Mouse (Mus musculus) midbrain, embryonic 16.5 days (tissue): ENCODE measurements around the gene Anks1b. TPM values are rescaled to one million over a fixed set of nuclear protein-coding genes. Genes with fewer than 3 reads are reported as not detected.

Experiments
- ATAC-seq: fragments of 200-750 bp; cut with Nextera tagmentation; 2 replicates; pipeline ENCODE4 v1.8.0; 2017; ENCODE audit warnings: moderate TSS enrichment
- H3K27ac ChIP-seq: fragments of 300-500 bp; sonication (generic); 2 replicates; pipeline ENCODE4 v1.5.1; 2014; ENCODE audit warnings: mild to moderate bottlenecking, low read length, mixed read lengths
- H3K27me3 ChIP-seq: fragments of 300-500 bp; sonication (generic); 2 replicates; pipeline ENCODE4 v1.6.1; 2014; ENCODE audit warnings: low read depth, low read length, mixed read lengths; ENCODE audit not compliant: control insufficient read depth, insufficient read depth
- H3K36me3 ChIP-seq: fragments of 300-500 bp; sonication (generic); 2 replicates; pipeline ENCODE4 v1.6.1; 2014; ENCODE audit warnings: mild to moderate bottlenecking, low read length, moderate library complexity, mixed read lengths; ENCODE audit not compliant: control insufficient read depth, insufficient read depth
- H3K4me1 ChIP-seq: fragments of 300-500 bp; sonication (generic); 2 replicates; pipeline ENCODE4 v1.6.1; 2014; ENCODE audit warnings: mild to moderate bottlenecking, low read length, mixed read lengths; ENCODE audit not compliant: control insufficient read depth, insufficient read depth
- H3K4me2 ChIP-seq: fragments of 300-500 bp; sonication (generic); 2 replicates; pipeline ENCODE4 v1.6.1; 2014; ENCODE audit warnings: mild to moderate bottlenecking, low read length, mixed read lengths
- H3K4me3 ChIP-seq: fragments of 300-500 bp; sonication (generic); 2 replicates; pipeline ENCODE4 v1.5.1; 2014; ENCODE audit warnings: low read depth, mild to moderate bottlenecking, low read length, moderate library complexity, mixed read lengths
- H3K9ac ChIP-seq: fragments of 300-500 bp; sonication (generic); 2 replicates; pipeline ENCODE4 v1.6.1; 2014; ENCODE audit warnings: low read depth, low read length, mixed read lengths
- H3K9me3 ChIP-seq: fragments of 300-500 bp; sonication (generic); replicated peaks from 2 replicates; pipeline ENCODE4 v1.6.1; 2014; ENCODE audit warnings: mild to moderate bottlenecking, low read length, mixed read lengths; ENCODE audit not compliant: control insufficient read depth, poor library complexity, severe bottlenecking
- WGBS: fragments of 180-500 bp; shearing (Covaris S2); extraction: QIAGEN DNeasy Blood & Tissue Kit; methylation state at CpG from one replicate; pipeline ENCODE4 v1.1.7; 2014; 5-methylcytosine and 5-hydroxymethylcytosine counted together
- polyA plus RNA-seq: library from polyadenylated mRNA; unstranded; fragments of >200 nt; fragmentation: Nextera tagmentation; extraction: Ambion mirVana; gene quantifications from 2 replicates; pipeline ENCODE4 v1.2.1, GENCODE M21; 2015

Anks1b gene
- polyA plus RNA-seq, 1 experiment from 2014 or later = 94.3 TPM

DNA sequence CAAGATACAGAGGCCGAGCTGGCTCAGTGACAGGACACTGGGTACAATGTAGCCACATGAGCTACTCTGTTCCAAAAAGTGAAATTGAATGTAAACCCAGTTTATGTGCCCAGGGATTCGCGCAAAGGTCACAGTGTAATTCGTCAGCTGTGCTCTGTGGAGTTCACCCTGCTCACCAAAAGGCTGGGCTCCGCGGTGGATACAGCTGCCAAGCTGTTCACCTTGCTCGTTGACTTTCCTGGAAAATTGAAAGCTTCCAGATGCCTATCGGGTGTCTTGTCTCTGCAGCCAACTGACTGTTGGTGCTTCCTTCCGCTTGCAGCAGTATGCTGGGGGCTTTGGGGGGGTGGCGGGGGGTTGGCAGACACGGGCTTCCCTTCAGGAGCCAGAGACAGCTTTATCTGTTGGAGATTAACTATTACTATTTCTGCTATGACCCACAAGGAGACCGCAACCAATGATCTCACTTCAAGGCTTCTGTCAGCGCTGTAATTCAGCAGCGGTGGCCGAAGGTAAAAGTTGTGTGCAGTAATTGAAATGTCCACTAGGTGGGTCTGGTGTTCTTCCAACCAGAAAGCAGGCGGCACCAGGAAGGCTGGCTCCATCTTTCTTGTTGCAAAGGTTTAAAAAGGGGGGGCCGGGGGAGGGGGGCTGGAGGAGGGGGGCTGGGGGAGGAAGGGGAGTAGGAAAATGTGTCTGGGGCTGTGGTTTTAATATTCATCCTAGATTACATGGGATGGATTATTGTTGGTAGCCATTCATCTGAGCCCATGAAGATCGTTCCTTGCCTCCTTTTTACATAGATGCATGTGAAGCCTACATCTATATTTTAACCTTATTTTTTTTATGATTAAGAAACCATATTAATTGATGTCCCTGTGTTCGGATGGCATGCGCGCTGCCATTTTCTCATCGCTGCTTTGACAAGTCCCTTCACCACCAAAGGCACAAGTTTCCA is 855.4 kb downstream of the Anks1b start:
- peak overlapping the region; percentile 42; the same call in 1 of the 2 replicates for H3K9ac ChIP-seq
- H3K4me3 ChIP-seq = peak overlapping the region; percentile 12

DNA sequence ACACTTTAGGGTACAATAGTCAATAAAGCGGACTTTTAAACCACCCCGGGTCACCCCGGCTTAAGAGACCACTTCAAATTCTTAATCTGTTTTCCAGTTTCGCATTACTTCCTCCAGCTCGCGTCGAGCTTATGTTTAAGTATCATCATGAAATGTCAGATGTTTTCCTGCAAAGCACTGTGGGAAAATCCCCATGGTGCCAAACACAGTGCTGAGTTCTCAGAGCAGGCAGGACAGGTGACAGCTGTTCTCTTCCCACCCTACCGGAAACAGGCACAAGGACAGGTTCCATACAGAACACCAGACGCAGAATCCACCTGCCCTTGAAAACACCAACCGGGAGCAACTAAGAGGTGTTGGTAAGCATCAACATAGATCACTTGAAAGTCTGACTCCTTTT is 856.2 kb downstream of the Anks1b start:
- H3K9me3 ChIP-seq = no peaks in the 10 kb centered on the region
- H3K4me1 ChIP-seq = peaks cover 14% of the 10 kb centered on the region
- no peak overlapping the region for H3K9ac ChIP-seq
- no peaks in the 10 kb centered on the region for H3K27me3 ChIP-seq
- peak overlapping the region; percentile 44 for H3K4me2 ChIP-seq
- 28% methylated on average over 10 of the region's 10 CpGs for WGBS
- ATAC-seq = no peak
- H3K36me3 ChIP-seq = no peaks in the 10 kb centered on the region
- H3K4me3 ChIP-seq = peak overlapping the region; percentile 12; the same call in 1 of the 2 replicates
- peak overlapping the region; percentile 43 for H3K27ac ChIP-seq

More for the DNA sequence above, 855.4 kb downstream of the Anks1b start:
- Histone ChIP-seq H3K27me3 (no peaks in the 10 kb centered on the region), H3K4me1 (peaks cover 16% of the 10 kb centered on the region), H3K36me3 (no peaks in the 10 kb centered on the region), H3K9me3 (no peaks in the 10 kb centered on the region), H3K4me2 (peak overlapping the region; percentile 44), H3K27ac (peak overlapping the region; percentile 43)
- ATAC-seq = peak; percentile 65
- 26% methylated on average over 22 of the region's 22 CpGs for WGBS

DNA sequence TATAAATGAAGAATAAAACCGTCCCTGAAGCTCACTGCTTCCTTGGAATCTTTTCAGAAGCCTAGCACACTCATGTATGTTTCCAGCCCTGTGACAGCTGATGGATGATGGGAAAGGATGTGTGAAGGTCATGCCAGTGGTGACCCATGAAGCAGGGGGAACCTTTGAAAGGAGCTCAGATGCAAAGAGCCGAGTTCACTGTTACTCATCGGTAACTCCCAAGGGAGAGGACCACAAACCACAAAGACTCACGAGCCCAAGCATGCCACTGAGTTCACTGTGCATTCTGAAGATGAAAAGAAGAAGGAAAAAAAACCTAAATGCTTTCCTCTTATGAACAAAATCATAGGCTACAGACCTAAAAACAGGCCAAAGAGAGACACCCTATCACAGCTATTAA is 859.5 kb downstream of the Anks1b start:
- Histone ChIP-seq H3K4me1 (peaks cover 14% of the 10 kb centered on the region), H3K36me3 (no peaks in the 10 kb centered on the region), H3K27me3 (no peaks in the 10 kb centered on the region), H3K27ac (no peak overlapping the region), H3K4me3 (no peak overlapping the region), H3K4me2 (no peak overlapping the region), H3K9ac (no peak overlapping the region), H3K9me3 (no peaks in the 10 kb centered on the region)
- no peak for ATAC-seq
- 60% methylated on average over 4 of the region's 4 CpGs for WGBS

DNA sequence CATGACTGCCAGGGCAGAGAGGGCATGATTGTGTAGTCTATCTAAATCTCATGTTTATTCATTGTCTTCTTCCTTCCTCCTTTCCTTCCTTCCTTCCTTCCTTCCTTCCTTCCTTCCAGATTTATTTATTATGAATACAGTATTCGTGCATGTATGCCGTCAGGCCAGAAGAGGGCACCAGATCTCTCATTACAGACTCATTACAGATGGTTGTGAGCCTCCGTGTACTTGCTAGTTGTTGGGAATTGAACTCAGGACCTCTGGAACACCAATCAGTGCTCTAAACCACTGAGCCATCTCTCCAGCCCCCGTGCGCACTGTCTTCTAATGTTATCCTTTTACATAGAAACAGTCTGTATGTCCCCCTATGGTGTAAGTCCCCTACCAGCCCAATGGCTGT is 860.3 kb downstream of the Anks1b start:
- H3K36me3 ChIP-seq = no peaks in the 10 kb centered on the region
- H3K27ac ChIP-seq = no peak overlapping the region
- no peaks in the 10 kb centered on the region for H3K27me3 ChIP-seq
- no peaks in the 10 kb centered on the region for H3K9me3 ChIP-seq
- H3K9ac ChIP-seq = no peak overlapping the region
- 23% methylated on average over 5 of the region's 5 CpGs for WGBS
- H3K4me3 ChIP-seq = no peak overlapping the region
- peaks cover 8% of the 10 kb centered on the region for H3K4me1 ChIP-seq
- H3K4me2 ChIP-seq = no peak overlapping the region
- ATAC-seq = no peak

DNA sequence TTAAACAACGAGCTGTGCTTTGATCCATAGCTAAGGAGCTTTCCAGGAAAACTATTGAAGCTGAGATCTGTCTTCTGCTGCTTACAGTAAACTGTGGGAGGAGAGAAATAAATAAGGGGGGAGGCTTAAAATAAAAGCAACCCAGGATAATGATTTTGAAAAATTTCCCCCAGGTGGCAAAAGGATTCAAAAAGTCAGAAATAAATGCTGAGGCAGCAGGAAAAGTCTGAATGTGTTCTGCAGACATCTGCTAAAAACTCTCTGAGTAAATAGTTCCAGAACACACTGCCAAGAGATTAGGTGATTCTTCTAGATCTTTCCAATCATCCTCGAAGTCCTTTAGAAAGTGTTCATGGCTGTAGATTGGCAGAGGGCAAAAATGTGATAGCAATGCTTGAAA is 865.2 kb downstream of the Anks1b start:
- no peaks in the 10 kb centered on the region for H3K27me3 ChIP-seq
- H3K9me3 ChIP-seq = no peaks in the 10 kb centered on the region
- H3K4me3 ChIP-seq = no peak overlapping the region
- H3K9ac ChIP-seq = no peak overlapping the region
- H3K4me1 ChIP-seq = peaks cover 3% of the 10 kb centered on the region; the same call in 1 of the 2 replicates
- H3K27ac ChIP-seq = no peak overlapping the region
- no peaks in the 10 kb centered on the region for H3K36me3 ChIP-seq
- WGBS = 69% methylated on average over 2 of the region's 2 CpGs
- no peak for ATAC-seq
- H3K4me2 ChIP-seq = no peak overlapping the region

DNA sequence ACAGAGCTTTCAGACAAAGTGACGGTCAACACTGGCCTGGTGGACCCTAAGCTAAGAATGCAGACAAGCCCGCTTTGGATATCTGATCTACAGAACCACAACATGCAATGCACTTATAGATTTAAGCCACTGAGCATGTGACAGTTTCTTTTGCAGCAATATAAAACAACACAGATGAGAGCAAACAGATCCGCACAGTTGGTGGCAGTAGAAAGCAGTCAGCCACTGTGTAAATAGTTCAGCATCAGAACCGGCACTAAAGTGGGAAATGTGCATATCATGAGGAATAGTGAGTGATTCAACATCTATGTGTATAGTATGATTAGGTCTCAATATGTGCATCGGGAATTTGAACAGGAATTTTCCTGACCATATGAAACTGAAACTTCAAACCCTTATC is 867.6 kb downstream of the Anks1b start:
- H3K27me3 ChIP-seq = no peaks in the 10 kb centered on the region
- no peak overlapping the region for H3K4me3 ChIP-seq
- H3K9ac ChIP-seq = no peak overlapping the region
- 83% methylated on average over 5 of the region's 5 CpGs for WGBS
- H3K4me1 ChIP-seq = peaks cover 3% of the 10 kb centered on the region; the same call in 1 of the 2 replicates
- H3K27ac ChIP-seq = no peak overlapping the region
- ATAC-seq = no peak
- no peaks in the 10 kb centered on the region for H3K9me3 ChIP-seq
- H3K4me2 ChIP-seq = no peak overlapping the region
- no peaks in the 10 kb centered on the region for H3K36me3 ChIP-seq

DNA sequence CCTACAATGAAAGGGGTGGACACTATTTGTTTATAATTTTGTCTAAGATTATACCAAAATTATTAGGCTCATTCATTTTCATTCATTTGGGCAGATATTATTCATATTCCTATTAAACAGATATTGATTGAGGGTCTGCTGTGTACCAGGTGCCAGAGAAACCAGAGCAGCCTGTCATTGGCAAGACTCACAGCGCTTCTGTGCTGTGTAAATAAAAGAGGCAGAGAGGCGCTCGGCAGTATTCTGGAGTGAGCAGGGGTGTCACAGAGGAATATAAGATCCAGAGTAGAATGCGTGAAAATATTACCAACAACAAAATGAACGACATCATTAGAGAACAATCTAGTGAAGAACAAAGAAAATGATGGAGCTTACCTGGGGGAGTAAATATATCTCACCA is 878.6 kb downstream of the Anks1b start:
- peak; percentile 79; the same call in 1 of the 2 replicates for ATAC-seq
- 0 out of 2 replicates have a peak overlapping the region, but pooled peaks have one; percentile 18 for H3K9ac ChIP-seq
- H3K27me3 ChIP-seq = no peaks in the 10 kb centered on the region
- peak overlapping the region; percentile 58; the same call in 1 of the 2 replicates for H3K27ac ChIP-seq
- no peak overlapping the region for H3K4me2 ChIP-seq
- no peaks in the 10 kb centered on the region for H3K9me3 ChIP-seq
- H3K36me3 ChIP-seq = no peaks in the 10 kb centered on the region
- H3K4me1 ChIP-seq = peaks cover 15% of the 10 kb centered on the region
- no peak overlapping the region for H3K4me3 ChIP-seq
- WGBS = 47% methylated on average over 5 of the region's 5 CpGs

DNA sequence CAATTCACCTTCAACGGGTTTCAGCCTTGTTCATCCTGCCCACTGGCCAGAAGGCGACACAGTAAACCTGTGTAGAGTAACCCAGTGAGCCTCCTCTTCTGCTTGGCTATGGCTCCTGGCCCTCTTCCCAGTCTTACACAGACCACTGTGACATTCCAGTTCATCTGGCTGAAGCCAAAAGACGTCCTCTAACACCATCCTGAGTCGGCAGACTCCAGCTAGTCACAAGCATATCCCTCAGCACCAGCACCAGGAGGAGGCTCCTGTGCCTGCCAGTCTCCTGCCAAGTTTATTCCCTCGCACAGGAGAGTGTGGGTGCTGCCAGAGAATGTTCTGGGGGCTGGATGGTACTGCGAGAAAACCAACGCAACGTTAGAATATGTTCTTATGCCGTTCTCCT is 879.8 kb downstream of the Anks1b start:
- peak; percentile 8; the same call in 1 of the 2 replicates for ATAC-seq

DNA sequence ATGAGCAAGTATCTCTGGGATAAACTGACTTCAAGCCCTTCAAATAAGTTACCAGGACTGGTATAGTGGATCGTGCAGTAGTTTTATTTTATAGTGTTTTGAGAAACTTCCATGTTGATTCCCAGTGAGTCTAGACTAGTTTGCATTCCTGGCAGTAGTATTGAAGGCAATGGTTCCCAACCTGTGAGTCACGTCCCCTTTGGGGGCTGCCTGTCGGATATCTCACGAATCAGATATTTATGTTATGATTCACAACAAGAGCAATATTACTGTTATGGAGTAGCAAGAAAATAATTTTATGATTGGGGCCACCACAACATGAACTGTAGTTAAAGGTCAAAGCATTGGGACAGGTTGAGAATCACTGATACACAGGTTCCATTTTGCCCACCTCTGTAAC is 884.5 kb downstream of the Anks1b start:
- Histone ChIP-seq H3K27me3 (no peaks in the 10 kb centered on the region), H3K9me3 (no peaks in the 10 kb centered on the region), H3K4me2 (no peak overlapping the region), H3K27ac (no peak overlapping the region), H3K9ac (no peak overlapping the region), H3K4me3 (no peak overlapping the region), H3K4me1 (peaks cover 5% of the 10 kb centered on the region), H3K36me3 (no peaks in the 10 kb centered on the region)
- no peak for ATAC-seq
- WGBS = 85% methylated on average over 4 of the region's 4 CpGs

More for the DNA sequence above, 879.8 kb downstream of the Anks1b start:
- WGBS = 75% methylated on average over 9 of the region's 9 CpGs
- no peaks in the 10 kb centered on the region for H3K36me3 ChIP-seq
- H3K4me3 ChIP-seq = no peak overlapping the region
- no peak overlapping the region for H3K9ac ChIP-seq
- peaks cover 15% of the 10 kb centered on the region for H3K4me1 ChIP-seq
- H3K4me2 ChIP-seq = no peak overlapping the region
- H3K27ac ChIP-seq = no peak overlapping the region
- no peaks in the 10 kb centered on the region for H3K27me3 ChIP-seq
- H3K9me3 ChIP-seq = no peaks in the 10 kb centered on the region
